Mouse (Mus musculus) adrenal gland, postnatal 14 days (tissue): ENCODE results near the gene Prrt3. TPM values are rescaled to one million over a fixed set of nuclear protein-coding genes. Genes with fewer than 3 reads are reported as not detected.

Experiments
- DNase-seq: peaks from one replicate; pipeline ENCODE4 v3.0.0; 2021; ENCODE audit warnings: mixed read lengths
- total RNA-seq: library from RNA; stranded (reverse); gene quantifications from 2 replicates; pipeline ENCODE4 v1.2.3, GENCODE M21; 2021

Prrt3 gene
- total RNA-seq, 1 experiment from 2014 or later: 0.15 TPM

- no peak for DNase-seq
These were observed 12.3 kb downstream of the Prrt3 start for GRCm38 (mm10) chr6:113489410-113489809.

DNA sequence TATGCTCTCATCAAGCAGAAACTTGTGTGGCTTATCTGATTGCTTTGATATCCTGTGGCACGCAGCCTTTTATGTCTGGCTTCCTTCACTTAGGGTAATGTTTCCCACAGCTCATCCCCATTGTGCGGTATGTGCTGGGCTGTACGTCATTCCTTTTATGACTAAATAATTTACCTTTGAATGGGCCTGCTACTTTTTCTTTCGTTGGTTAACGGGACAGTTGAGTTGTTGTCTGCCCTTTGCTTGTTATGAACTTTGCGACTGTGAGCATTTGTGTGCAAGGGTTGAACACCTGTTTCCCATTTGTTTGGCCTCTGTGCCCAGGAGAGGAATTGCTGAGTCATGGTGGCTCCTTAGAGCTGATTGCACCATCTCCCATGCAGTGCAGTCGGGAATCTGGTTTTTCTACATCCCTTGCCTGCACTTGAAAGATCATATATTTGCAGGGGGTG lies 14.6 kb downstream of the Prrt3 start:
- no peak for DNase-seq

DNA sequence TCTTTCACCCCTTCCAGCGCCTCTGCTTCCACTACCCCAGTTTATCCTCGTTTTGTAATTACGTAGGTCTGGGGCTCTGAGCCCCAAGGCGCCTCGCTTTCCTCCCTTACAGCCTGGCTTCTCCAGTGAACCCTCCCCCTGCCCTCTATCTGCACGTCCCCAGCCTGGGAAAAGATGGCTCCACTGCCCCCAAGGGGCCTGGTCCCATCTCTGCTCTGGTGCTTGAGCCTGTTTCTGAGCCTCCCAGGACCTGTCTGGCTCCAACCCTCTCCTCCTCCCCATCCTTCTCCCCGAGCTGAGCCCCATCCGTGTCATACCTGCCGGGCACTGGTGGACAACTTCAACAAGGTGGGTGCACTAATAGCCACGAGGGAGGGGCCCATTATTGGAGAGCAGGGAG lies 18.0 kb downstream of the Prrt3 start:
- peak; percentile 58 for DNase-seq

DNA sequence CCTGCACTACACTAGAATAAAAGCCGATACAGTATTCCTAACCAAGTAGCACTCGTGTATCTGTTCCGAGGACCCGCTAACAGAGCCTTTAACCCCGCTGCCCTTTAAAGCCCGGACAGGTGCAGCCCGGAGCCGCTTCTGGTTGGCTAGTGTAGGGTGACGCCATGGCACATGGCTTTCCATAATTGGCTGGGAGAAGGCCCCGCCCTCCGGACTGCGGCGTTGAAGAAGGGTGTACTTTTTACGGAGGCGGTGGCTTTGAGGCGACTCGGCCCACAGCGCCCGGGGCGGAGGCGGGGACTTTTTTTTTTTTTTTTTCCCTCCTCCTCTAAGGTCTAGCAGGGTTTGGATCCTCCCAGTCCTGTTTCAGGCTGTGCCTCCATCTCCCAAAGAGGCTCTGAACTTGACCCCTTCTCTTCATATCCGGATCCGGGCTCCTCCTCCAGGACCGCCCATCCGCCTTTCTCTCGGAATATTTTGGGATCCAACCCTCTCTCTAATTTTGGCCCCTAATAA lies 18.6 kb downstream of the Prrt3 start, which contains the start of gene Creld1:
Gene Creld1, plus strand, starts transcription at position 198 of the 516 bp plus-strand sequence.
- peak; percentile 97 for DNase-seq

DNA sequence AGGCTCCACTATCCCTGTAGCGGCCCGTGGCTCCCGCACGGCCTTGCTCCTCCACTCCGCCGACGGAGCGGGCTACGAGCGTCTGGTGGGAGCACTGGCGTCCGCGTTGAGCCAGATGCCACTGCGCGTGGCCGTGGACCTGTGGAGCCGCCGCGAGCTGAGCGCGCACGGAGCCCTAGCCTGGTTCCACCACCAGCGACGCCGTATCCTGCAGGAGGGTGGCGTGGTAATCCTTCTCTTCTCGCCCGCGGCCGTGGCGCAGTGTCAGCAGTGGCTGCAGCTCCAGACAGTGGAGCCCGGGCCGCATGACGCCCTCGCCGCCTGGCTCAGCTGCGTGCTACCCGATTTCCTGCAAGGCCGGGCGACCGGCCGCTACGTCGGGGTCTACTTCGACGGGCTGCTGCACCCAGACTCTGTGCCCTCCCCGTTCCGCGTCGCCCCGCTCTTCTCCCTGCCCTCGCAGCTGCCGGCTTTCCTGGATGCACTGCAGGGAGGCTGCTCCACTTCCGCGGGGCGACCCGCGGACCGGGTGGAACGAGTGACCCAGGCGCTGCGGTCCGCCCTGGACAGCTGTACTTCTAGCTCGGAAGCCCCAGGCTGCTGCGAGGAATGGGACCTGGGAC lies 19.1 kb downstream of the Prrt3 start:
- DNase-seq: peak; percentile 59

- DNase-seq: peak; percentile 70
These were observed 21.0 kb downstream of the Prrt3 start for GRCm38 (mm10) chr6:113480555-113481373.

GRCm38 (mm10) chr6:113478906-113479305 lies 22.8 kb downstream of the Prrt3 start:
- DNase-seq: peak; percentile 37

DNA sequence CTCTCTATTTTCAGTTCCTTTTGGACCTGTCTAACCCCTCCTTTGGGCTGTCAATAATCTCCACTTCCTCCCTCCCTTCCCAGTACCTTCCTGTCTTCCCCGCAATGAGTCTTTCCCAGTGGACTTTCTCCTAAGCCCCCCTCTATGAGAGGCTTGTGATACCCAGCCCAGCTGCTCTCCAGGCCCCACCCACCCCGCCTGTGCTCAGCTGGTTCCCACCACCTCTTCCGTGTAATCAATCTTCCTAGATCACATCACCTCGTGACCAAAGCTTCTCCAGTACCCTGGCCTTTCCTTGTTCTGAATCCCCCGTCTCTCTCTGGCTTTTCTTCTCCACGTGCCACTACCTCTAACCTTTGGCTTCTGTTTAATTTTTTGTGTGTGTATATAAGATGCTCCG lies 24.4 kb downstream of the Prrt3 start:
- DNase-seq: no peak

DNA sequence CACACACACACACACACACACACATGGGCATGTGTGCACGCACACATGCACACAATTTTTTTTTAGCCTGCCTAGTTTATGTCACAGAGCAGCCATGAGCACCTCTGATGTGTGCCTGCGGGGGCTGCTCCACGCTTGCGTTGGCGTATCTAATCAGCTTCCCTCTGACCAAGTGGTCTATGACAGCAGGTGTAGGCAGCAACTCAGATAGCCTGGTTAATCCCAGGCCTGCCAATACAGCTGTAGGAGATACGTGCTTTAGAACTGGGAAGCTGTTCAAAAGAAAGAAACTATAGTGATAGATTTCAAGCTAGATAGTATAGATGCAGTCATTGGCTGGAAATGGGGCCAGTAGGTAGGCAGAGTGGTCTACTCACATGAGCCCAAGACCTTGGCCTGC lies 28.0 kb downstream of the Prrt3 start:
- no peak for DNase-seq

- DNase-seq: no peak
These were observed 28.5 kb downstream of the Prrt3 start for GRCm38 (mm10) chr6:113473246-113473645.

DNA sequence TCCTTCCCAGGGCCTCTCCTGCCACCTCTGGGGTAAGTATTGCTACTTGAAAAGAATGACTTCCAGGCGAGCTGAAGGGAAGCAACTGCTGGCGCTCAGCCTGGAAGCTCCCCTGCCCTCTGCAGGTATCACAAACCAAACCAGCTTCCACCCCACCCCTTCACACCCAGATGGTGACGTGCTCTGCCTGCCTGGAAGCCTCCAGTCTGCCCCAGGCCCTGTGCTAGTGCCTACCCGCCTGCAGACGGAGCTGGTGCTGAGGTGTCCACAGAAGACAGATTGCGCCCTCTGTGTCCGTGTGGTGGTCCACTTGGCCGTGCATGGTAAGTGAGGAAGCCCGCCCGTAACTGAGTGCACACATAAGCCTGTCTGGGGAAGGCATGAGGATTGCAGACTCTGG lies 29.7 kb downstream of the Prrt3 start:
- no peak for DNase-seq

GRCm38 (mm10) chr6:113471297-113471936 lies 30.3 kb downstream of the Prrt3 start, which contains the start of gene Il17rc:
Gene Il17rc, plus strand, starts transcription at chr6:113471427.
- peak; percentile 80 for DNase-seq

DNA sequence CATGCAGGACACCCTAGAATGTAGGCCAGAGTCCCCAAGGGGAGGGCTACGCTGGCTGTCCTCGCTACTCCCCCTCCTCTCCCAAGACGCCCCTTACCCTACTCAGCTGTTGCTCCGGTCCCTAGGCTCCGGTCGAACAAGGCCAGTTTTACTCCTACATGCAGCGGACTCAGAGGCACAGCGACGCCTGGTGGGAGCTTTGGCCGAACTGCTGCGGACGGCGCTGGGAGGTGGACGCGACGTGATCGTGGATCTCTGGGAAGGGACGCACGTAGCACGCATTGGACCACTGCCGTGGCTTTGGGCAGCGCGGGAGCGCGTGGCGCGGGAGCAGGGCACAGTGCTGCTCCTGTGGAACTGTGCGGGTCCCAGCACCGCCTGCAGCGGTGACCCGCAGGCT lies 32.3 kb downstream of the Prrt3 start:
- DNase-seq: peak; percentile 89

DNA sequence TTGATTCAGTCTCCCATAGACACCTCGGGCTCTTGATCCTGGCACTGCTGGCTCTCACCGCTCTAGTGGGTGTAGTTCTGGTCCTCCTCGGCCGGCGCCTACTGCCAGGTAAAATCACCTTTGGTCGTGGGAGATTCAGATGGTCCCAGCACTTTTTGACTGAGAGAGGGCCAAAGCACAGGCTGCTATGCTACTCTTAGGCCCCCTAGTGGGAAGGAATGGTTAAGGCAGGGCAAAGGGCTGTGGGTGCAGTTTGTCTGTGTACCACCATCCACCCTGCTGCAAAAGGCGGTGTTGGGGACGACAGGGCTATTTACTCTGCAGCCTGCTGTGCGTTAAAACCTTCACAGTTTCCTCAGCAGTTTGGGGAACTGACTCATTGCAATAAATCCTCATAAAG lies 32.7 kb downstream of the Prrt3 start:
- DNase-seq: peak; percentile 84

DNA sequence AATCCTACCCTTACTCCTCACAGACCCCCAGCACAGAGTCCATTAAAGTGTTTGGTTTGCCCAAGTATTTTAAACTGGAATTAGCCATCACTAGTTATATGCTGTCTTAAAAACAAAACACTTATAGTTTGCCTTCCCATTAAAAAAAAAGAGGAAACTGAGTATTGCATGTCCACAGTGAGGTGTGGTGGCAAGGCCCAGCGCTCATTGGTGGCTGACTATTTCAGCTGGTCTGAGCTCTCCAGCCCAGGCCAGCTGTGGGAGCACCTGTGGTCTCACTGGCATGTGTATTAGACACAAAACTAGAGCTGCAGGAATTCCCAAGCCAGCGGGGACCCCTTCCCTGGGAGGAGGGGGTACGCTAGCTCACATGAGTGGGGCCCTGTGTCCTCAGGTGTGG lies 33.2 kb downstream of the Prrt3 start:
- no peak for DNase-seq

GRCm38 (mm10) chr6:113465602-113466001 lies 36.1 kb downstream of the Prrt3 start:
- peak; percentile 29 for DNase-seq

DNA sequence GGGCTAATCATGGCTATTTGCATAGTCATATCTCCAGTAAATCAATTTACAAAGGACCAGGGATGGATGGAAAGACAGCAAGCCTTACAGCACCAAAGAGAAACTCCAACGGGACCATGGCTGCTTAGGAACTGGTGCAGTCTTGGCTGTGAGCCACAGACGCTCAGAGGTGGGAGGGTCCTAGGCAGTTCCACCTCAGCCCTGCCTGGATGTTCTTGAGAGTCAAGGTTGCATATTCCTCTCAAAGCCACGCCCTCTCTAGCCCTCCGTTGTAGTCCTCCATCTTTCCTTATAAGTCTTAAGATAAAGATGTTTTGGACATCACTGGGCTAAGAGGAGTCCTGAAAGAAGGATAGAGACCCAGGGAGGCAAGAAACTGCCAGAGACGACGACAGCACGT lies 37.7 kb downstream of the Prrt3 start:
- DNase-seq: no peak

- no peak for DNase-seq
These were observed 43.1 kb downstream of the Prrt3 start for GRCm38 (mm10) chr6:113458635-113459034.

GRCm38 (mm10) chr6:113457952-113458534 lies 43.7 kb downstream of the Prrt3 start, which contains the start of gene Il17re:
Gene Il17re, plus strand, starts transcription at chr6:113458484.
- no peak for DNase-seq

- DNase-seq: no peak
These were observed 46.7 kb downstream of the Prrt3 start for GRCm38 (mm10) chr6:113455007-113455406.

- no peak for DNase-seq
These were observed 49.9 kb downstream of the Prrt3 start for GRCm38 (mm10) chr6:113451839-113452238.

DNA sequence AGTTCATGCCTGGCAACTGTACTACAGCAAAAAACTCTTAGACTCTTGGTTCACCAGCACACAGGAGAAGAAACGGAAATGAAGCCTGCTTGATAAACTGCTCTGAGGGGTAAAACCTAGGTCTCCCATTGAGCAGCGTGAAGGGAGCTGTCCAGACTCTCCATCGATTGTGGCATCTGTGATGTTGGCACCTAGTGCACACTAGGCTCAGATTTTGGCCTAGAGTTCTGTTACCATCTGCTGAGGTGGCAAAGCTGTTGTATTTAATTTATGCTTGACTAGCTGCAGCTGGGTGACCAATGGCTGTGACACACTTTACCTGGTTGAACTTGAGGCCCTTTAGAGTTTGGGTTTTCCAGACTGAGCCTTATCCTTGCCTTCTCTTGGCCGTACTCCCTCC lies 54.1 kb downstream of the Prrt3 start:
- no peak for DNase-seq
